Mouse (Mus musculus): Measurements from ENCODE around the gene Car14.
"Not testable (repeated sequence)": the region's sequence is repeated elsewhere in the genome, so short reads cannot be mapped to it uniquely, and the experiment has no call there.

The Car14 gene

GRCm38 (mm10) chr3:95904568-95904967, at the start of gene Car14:
Gene Car14, minus strand, starts transcription at chr3:95904691.
- DNase-seq = peak in 1 of 2 experiments; percentile 6

GRCm38 (mm10) chr3:95953522-95953921, 49.0 kb upstream of the Car14 start:
- no peak for DNase-seq

- no peak for DNase-seq
Observed at GRCm38 (mm10) chr3:95953023-95953422, 48.5 kb upstream of the Car14 start.

DNA sequence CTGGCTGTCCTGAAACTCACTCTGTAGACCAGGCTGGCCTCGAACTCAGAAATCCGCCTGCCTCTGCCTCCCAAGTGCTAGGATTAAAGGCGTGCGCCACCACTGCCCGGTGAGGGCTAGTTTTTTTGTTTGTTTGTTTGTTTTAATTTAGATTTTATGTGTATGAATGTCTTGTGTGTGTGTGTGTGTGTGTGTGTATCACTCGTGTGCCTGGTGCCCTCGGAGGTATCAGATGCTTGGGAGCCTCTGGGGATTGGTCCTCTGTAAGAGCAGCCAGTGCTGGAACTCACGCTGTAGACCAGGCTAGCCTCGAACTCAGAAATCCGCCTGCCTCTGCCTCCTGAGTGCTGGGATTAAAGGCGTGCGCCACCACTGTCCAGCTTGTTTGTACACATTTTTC, 47.1 kb upstream of the Car14 start:
- not testable (repeated sequence) for DNase-seq

GRCm38 (mm10) chr3:95950763-95951551, 46.5 kb upstream of the Car14 start:
- DNase-seq = peak; percentile 92 to 94

- no peak for DNase-seq
Observed at GRCm38 (mm10) chr3:95948325-95948724, 43.8 kb upstream of the Car14 start.

- no peak for DNase-seq
Observed at GRCm38 (mm10) chr3:95945731-95946240, 41.3 kb upstream of the Car14 start.

DNA sequence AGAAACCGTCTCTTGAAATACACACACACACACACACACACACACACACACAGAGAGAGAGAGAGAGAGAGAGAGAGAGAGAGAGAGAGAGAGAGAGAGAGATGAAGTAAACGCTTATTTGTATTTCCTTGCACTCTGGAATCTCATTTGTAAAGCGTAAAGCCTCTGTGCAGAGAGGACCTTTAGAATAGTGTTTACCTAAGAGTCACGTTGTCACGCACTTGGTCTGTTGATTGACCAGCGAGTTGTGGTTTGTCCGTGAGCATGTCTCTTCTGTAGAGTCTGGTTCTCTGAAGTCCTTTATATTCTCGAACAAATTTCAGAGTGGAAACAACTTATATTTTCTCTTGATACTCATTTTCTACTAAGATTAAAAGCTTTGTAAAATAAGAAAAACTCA, 40.3 kb upstream of the Car14 start:
- DNase-seq = no peak

DNA sequence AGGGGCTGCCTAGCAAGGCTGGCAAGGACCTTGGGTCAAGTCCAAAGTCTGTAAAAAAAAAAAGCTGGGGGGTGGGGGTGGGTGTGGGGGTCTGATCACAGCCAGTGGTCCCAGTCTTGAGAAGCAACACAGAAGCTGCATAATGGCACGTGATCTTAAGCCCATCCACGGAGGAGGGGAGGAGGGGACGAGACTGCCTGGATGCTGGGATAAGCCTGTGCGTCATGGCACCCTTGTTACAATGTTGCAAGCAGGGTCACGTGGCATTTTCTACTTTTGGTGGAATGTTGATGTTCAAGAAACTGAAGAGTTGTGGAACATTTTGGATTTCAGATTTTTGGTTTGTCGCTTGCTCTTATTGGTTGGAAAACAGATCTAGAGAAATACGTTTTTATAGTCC, 38.7 kb upstream of the Car14 start:
- DNase-seq = no peak

DNA sequence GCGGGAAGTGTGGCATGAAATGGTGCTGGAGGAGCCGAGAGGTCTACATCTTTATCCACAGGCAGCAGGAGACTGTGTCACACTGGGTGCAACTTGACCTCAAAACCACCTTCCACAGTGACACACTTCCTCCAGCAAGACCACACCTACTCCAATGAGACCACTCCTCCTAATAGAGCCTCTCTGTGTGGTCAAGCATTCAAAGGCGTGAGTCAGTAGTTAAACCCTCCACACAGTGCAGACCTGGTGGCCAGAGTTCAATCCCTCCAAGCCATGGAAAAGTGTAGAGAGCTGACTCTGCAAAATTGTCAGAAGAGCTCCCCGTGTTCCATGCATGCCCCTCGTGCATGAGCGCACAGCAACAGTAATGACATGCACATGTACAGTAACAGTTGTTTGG, 38.3 kb upstream of the Car14 start:
- DNase-seq = no peak

DNA sequence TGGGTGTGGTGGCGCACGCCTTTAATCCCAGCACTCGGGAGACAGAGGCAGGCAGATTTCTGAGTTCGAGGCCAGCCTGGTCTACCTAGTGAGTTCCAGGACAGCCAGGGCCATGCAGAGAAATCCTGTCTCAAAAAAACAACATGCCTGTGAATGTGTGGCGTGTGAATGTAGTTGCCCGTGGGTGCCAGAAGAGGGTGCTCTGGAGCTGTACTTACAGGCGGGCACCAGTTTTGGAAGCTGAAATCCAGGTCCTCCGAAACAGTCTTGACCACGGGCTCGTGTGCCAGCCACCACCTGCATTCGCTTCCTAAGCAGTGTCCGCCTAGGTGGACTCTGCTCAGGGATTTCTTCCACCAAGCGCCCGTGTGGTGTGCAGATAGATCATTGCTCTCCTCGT, 34.3 kb upstream of the Car14 start:
- no peak for DNase-seq

DNA sequence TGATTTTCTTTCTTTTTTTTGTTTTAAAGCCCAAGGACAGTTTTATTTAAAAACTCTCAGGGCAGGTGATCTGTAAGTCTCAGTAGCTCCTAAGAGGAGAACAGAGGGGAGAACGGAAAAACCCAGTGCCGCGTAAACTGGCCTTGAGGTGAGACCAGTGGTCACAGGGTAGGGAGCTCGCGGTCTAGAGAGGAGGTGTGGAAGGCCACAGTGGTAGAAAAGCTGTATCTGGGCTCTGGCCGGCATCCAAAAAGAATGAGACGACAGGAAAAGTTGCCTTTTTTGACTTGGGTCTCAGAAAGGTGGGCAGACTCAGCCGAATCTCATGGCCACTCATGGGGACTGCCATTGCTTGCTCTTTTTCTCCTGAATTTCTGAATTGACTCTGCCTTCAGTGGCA, 33.7 kb upstream of the Car14 start:
- no peak for DNase-seq

- no peak for DNase-seq
Observed at GRCm38 (mm10) chr3:95934448-95934847, 30.0 kb upstream of the Car14 start.

DNA sequence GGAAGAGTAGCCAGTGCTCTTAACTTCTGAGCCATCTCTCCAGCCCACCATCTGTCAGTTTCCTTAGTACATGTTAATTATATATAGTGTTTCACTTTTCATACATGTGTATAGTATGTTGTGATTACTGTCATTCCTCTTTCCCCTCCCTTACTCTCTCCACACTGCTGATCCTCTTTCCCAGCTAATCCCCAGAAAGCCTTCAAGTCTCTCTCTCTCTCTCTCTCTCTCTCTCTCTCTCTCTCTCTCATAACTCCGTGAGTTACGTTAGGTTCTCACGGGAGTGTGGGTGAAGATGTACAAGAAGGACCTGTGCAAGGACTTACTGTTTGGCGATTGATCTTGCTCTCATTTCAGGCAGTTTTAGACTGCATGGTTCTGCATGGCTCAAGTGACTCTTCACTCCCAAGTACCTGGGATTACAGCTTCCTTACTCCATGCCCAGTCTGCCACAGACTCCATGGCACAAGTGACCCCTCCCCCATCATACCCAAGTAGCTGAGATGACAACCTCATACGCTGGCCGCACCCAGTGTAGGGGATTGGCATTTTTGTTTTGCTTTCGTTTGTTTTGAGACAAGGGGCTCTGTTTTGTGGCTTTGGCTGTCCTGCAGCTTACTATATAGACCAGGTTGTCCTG, 28.7 kb upstream of the Car14 start:
- DNase-seq = no peak

DNA sequence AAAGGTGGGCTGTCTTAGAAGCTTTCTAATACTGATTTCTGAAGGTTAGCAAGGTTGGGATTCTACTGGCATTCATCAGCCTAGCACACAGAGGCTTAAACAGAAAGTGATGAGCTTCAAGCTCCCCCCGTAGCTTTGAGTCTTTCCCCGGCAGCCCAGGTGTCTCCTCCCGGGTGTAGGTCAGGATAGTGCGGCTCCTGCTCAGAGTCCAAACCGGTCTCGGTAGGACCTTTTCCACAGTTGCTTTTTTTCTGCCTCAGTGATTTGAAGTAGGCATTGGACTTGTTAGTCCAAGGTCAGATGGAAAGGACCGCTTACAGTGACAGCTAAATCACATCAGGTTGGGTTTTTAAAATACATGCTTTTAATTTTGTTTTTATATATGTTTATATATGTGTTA, 28.1 kb upstream of the Car14 start:
- no peak for DNase-seq

GRCm38 (mm10) chr3:95932157-95932556, 27.7 kb upstream of the Car14 start:
- no peak for DNase-seq

GRCm38 (mm10) chr3:95931471-95931870, 27.0 kb upstream of the Car14 start:
- no peak for DNase-seq

GRCm38 (mm10) chr3:95930471-95930789, 25.9 kb upstream of the Car14 start:
- DNase-seq = no peak

GRCm38 (mm10) chr3:95929581-95930470, 25.3 kb upstream of the Car14 start:
- DNase-seq = peak; percentile 25 to 63

DNA sequence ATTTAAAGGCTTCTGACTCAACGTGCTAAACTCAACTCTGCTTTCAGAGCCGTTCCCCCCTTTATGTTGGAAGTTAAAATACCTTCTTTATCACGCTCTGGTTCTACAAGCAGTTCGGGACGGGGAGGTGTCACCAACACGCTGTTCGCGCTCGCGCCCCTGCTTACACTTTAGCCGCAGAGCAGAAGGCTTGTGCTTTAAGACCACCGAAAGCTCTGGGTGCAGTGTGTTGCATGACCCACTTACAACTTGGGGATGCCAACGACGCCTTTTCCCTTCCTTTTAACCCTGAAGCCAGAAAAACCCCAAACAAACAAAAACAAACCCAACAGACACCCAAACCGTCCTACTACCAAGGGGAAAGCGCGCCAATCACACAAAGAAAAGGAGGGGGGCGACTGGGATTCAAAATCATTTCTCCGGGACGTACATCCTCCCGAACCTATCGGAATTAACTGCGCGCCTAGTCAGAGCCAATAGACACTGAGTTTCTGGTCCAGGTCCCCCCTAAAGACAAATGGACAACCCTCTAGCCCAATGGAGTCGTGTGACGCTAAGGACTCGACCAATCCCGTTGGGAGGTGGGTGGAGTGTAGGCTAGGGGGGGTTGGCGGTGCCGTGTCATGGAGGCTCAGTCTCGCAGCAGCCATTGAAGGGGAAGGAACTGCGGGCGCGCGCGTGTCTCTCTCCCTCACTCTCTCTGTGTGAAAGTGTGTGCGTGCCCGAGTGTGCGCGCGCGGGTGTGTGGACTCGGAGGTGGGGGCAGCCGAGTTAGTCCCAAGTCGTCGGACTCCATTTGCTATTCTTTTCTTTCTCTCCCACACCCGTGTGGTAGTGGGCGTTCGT, 24.4 kb upstream of the Car14 start, which contains the start of gene Anp32e:
Gene Anp32e (plus strand): TSS at position 589 of the 846 bp plus-strand sequence.
- DNase-seq = peak; percentile 95 to 98

DNA sequence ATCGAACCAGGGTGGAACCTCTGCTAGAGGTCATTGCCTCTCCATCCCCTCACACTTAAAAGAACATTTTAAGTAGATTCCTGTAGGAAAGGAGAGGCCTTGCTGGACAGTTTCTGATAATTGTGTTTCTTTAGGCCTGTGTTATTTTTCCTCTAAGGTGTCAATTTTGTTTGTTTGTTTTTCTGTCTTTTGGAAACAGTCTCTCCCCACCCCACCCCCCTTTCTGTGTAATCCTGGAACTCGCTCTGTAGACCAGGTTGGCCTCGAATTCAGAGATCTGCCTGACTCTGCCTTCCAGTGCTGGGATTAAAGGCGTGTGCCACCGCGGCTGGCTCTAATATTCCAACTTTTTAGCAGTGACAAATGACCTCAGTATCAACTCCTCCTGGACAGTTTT, 23.8 kb upstream of the Car14 start:
- no peak for DNase-seq

- no peak for DNase-seq
Observed at GRCm38 (mm10) chr3:95925087-95925486, 20.6 kb upstream of the Car14 start.

All from cerebellum, adult 18-20 months (tissue).